Mouse (Mus musculus) cortical plate, adult 2 months (tissue): ENCODE measurements around the gene Prpf38a.

Experiments
- CTCF ChIP-seq: fragments of 200-500 bp; IDR thresholded peaks from 2 replicates; pipeline ENCODE4 v1.5.1; 2011; ENCODE audit warnings: mild to moderate bottlenecking, control low read depth, low read length; ENCODE audit not compliant: insufficient read depth; ENCODE audit errors: extremely low read depth
- POLR2A ChIP-seq: fragments of 200-500 bp; IDR thresholded peaks from 2 replicates; pipeline ENCODE4 v1.6.1; 2011; ENCODE audit warnings: mild to moderate bottlenecking, low read length, control low read depth; ENCODE audit not compliant: insufficient read depth; ENCODE audit errors: extremely low read depth

DNA sequence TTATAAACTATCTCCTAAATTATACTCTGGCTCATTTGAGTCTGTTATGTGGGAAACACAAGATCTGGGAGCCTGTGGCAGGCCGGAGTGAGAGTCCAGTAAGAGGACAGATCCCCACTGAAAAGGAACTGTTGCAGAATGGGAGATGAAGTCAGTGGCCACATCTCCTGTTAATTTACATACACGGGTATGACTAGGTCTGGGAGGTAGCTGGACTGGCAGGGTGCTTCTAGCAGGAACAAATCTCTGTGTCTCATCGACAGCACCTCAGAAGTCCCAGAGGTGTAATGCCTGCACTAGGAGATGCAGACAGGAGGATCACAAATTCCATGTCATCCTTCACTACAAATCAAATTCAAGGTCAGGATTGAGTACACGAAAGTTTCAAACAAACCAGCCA lies 39.5 kb upstream of the Prpf38a start:
- TF ChIP-seq POLR2A (no peak), CTCF (no peak)
